Mouse (Mus musculus) CH12.LX (cell line): ENCODE results near the gene Rcn1. TPM values are rescaled to one million over a fixed set of nuclear protein-coding genes. Genes with fewer than 3 reads are reported as not detected.

ENCODE experiments used
- DNase-seq: peaks from one replicate; pipeline ENCODE4 v3.0.0-alpha.2; 2013; ENCODE audit errors: extremely low read depth
- H3K27ac ChIP-seq: 2 replicates; pipeline ENCODE4 v1.5.1; 2012; ENCODE audit warnings: low read depth, mild to moderate bottlenecking, control low read depth, moderate library complexity; ENCODE audit not compliant: insufficient read depth
- H3K27me3 ChIP-seq: replicated peaks from 2 replicates; pipeline ENCODE3; 2012; ENCODE audit warnings: inconsistent platforms
- H3K36me3 ChIP-seq, 2 experiments: replicated peaks in 1 of 2; 2 replicates each; pipeline versions ENCODE3 to v1.6.1; 2012; ENCODE audit warnings: inconsistent platforms in 1 of 2, low read length in 1 of 2, mild to moderate bottlenecking in 1 of 2, mixed read lengths in 1 of 2, moderate library complexity in 1 of 2; ENCODE audit not compliant: control insufficient read depth in 1 of 2, insufficient read depth in 1 of 2
- H3K4me1 ChIP-seq, 2 experiments: 2 replicates each; pipeline ENCODE4 v1.6.1; 2012; ENCODE audit warnings: inconsistent platforms in 1 of 2, moderate library complexity in 1 of 2; ENCODE audit not compliant: insufficient read depth in 2 of 2, control insufficient read depth in 1 of 2
- H3K4me2 ChIP-seq: 2 replicates; pipeline ENCODE4 v1.6.1; 2012; ENCODE audit warnings: low read depth, mild to moderate bottlenecking, control low read depth; ENCODE audit not compliant: poor library complexity, insufficient read depth, severe bottlenecking
- H3K4me3 ChIP-seq, 3 experiments: fragments of 150-350 bp in 1 of 3; sonication (generic) in 1 of 3; replicated peaks in 1 of 3; 2 replicates each; pipeline versions ENCODE3 to v1.5.1; 2011 to 2012; ENCODE audit warnings: low read depth in 2 of 3, low read length in 2 of 3, mild to moderate bottlenecking in 2 of 3, moderate library complexity in 2 of 3, control low read depth in 1 of 3, improper control_type of control experiment in 1 of 3, inconsistent platforms in 1 of 3, mixed read lengths in 1 of 3; ENCODE audit not compliant: poor library complexity in 1 of 3
- H3K79me2 ChIP-seq: replicated peaks from 2 replicates; pipeline ENCODE4 v1.6.1; 2012; ENCODE audit warnings: mild to moderate bottlenecking, moderate library complexity; ENCODE audit not compliant: control insufficient read depth, poor library complexity, insufficient read depth, severe bottlenecking; ENCODE audit errors: extremely low read depth
- H3K9ac ChIP-seq: 2 replicates; pipeline ENCODE4 v1.6.1; 2012; ENCODE audit warnings: low read depth, mild to moderate bottlenecking, control low read depth, moderate library complexity; ENCODE audit not compliant: insufficient read depth
- H3K9me3 ChIP-seq: replicated peaks from 2 replicates; pipeline ENCODE3; 2012; ENCODE audit warnings: low read length, inconsistent platforms, mixed read lengths
- BHLHE40 ChIP-seq: IDR thresholded peaks from 2 replicates; pipeline ENCODE4 v1.6.1; 2011; ENCODE audit warnings: mild to moderate bottlenecking, low read depth, low read length, improper control_type of control experiment
- CTCF ChIP-seq, 2 experiments: IDR thresholded peaks in 1 of 2; conservative IDR thresholded peaks in 1 of 2; 2 replicates each; pipeline ENCODE4 v1.5.1; 2011 to 2012; ENCODE audit warnings: low read depth in 2 of 2, low read length in 2 of 2, improper control_type of control experiment in 1 of 2, inconsistent platforms in 1 of 2, mild to moderate bottlenecking in 1 of 2, moderate library complexity in 1 of 2
- EP300 ChIP-seq: IDR thresholded peaks from 2 replicates; pipeline ENCODE4 v1.6.1; 2011; ENCODE audit warnings: low read length, improper control_type of control experiment
- ETS1 ChIP-seq: conservative IDR thresholded peaks from 2 replicates; pipeline ENCODE4 v1.6.1; 2012; ENCODE audit warnings: low read depth, mild to moderate bottlenecking, inconsistent platforms, low read length, improper control_type of control experiment, moderate library complexity
- JUND ChIP-seq: conservative IDR thresholded peaks from 2 replicates; pipeline ENCODE4 v1.6.1; 2011; ENCODE audit warnings: low read depth, low read length, improper control_type of control experiment
- MAX ChIP-seq: IDR thresholded peaks from 2 replicates; pipeline ENCODE4 v1.6.1; 2011; ENCODE audit warnings: low read length, improper control_type of control experiment
- MAZ ChIP-seq: IDR thresholded peaks from 2 replicates; pipeline ENCODE4 v1.6.1; 2012; ENCODE audit warnings: low read depth, mild to moderate bottlenecking, inconsistent platforms, low read length, improper control_type of control experiment, moderate library complexity
- NELFE ChIP-seq: IDR thresholded peaks from 2 replicates; pipeline ENCODE4 v1.6.1; 2011; ENCODE audit warnings: low read depth, low read length, improper control_type of control experiment
- PAX5 ChIP-seq: IDR thresholded peaks from 2 replicates; pipeline ENCODE4 v1.6.1; 2012; ENCODE audit warnings: low read length, inconsistent platforms, mixed read lengths
- RAD21 ChIP-seq: IDR thresholded peaks from 2 replicates; pipeline ENCODE4 v1.6.1; 2011; ENCODE audit warnings: low read depth, mild to moderate bottlenecking, low read length, improper control_type of control experiment, moderate library complexity
- TBP ChIP-seq: conservative IDR thresholded peaks from 2 replicates; pipeline ENCODE4 v1.6.1; 2011; ENCODE audit warnings: low read depth, low read length, improper control_type of control experiment
- USF2 ChIP-seq: conservative IDR thresholded peaks from 2 replicates; pipeline ENCODE4 v1.6.1; 2011; ENCODE audit warnings: low read depth, low read length, improper control_type of control experiment
- ZKSCAN1 ChIP-seq: IDR thresholded peaks from 2 replicates; pipeline ENCODE4 v1.6.1; 2012; ENCODE audit warnings: low read depth, inconsistent platforms, low read length, improper control_type of control experiment, borderline replicate concordance
- ZMIZ1 ChIP-seq: IDR thresholded peaks from 2 replicates; pipeline ENCODE4 v1.6.1; 2012; ENCODE audit warnings: low read depth, mild to moderate bottlenecking, inconsistent platforms, low read length, improper control_type of control experiment
- ZNF384 ChIP-seq: IDR thresholded peaks from 2 replicates; pipeline ENCODE4 v1.6.1; 2012; ENCODE audit warnings: low read depth, low read length, improper control_type of control experiment, inconsistent platforms
- dilution Hi-C: fragments of 300-500 bp; cut with MboI; formaldehyde crosslinking; loops from 2 replicates; pipeline ENCODE4 v1.14.3; 2020; ENCODE audit warnings: low sequenced_read_pairs; ENCODE audit not compliant: extremely low pct_unique_long_range_greater_than_20kb, extremely low pct_ligation_motif_present
- in situ Hi-C: fragments of 300-500 bp; cut with MboI; formaldehyde crosslinking; loops from 3 replicates; pipeline ENCODE4 v1.14.3; 2019; ENCODE audit warnings: low sequenced_read_pairs, low pct_ligation_motif_present, low pct_unique_long_range_greater_than_20kb, mixed read lengths
- polyA plus RNA-seq: library from polyadenylated mRNA; unstranded; fragments of >175 nt; gene quantifications from 2 replicates; pipeline ENCODE4 v1.2.1, GENCODE M21; 2012; ENCODE audit warnings: low read depth; ENCODE audit not compliant: insufficient read length
- total RNA-seq, 2 experiments: library from RNA; depleted of rRNA; stranded (reverse); fragments of 300-350 nt in 1 of 2; fragments of >200 nt in 1 of 2; gene quantifications; 2 replicates each; pipeline ENCODE4 v1.2.3; 2012 to 2014

The Rcn1 gene
- total and polyA plus RNA-seq, 3 experiments: 10.5 to 23.4 (median 22.8) TPM

DNA sequence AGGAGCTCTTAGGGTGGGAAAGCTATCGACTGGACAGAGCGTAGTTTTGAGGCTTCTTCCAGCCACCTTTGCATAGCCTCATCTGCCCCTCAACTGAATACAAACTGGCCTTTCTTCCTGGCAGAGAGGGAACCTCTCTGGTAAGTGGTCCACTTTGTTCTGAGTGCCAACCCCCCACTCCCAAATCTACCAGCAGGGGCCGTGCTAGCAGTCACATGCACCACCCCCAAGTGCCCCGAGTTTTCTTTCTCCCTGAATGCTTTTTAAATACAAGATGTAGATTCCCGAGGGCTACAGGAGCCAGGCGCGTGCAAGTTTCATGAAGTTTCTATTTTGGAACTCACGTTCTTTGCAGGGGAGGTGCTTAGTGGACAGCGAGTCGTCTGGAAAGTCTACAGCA is 33.8 kb upstream of the Rcn1 start:
- Histone ChIP-seq H3K9me3 (no peaks in the 10 kb centered on the region), H3K27me3 (no peaks in the 10 kb centered on the region), H3K36me3 (no peaks in the 10 kb centered on the region), H3K79me2 (no peaks in the 10 kb centered on the region), H3K9ac (no peak overlapping the region), H3K4me3 (no peak overlapping the region), H3K4me2 (peak overlapping the region; percentile 45; the same call in 1 of the 2 replicates), H3K27ac (no peak overlapping the region), H3K4me1 (no peaks in the 10 kb centered on the region)
- peak in 1 of 2 experiments; percentile 18; a peak in 1 of 4 replicates for TF ChIP-seq CTCF (conservative IDR thresholded peaks at IDR 0.05 in 1 of 2, IDR thresholded peaks at IDR 0.05 in 1 of 2; ENCODE audit: low read depth in 2 of 2, low read length in 2 of 2)
- TF ChIP-seq MAZ: no peak
- dilution Hi-C loops: no loop called here
- DNase-seq: no peak
- in situ Hi-C loops: no loop called here

DNA sequence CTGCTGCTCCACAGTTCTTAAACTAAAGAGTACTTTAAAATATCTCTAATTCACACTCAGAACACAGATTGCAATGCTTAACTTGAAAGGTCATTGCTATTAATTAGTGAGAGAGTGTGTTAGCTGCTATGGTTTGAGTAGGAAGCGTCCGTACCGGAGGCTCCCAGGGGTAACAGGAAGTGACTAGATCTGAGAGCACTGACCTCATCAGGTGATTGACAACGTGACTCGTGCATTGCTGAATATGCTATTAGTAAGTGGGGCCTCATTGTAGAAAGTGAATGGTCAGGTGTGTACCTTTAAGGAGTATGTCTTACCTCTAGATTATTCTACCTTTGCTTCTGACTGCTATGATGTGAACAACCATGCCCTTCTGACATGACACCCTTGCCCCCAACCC is 31.3 kb upstream of the Rcn1 start:
- DNase-seq: no peak
- H3K4me2 ChIP-seq: no peak overlapping the region
- H3K9ac ChIP-seq: no peak overlapping the region
- TF ChIP-seq RAD21 (no peak), BHLHE40 (peak; percentile 67)
- TF ChIP-seq, all 38 proteins: peak for 1
- no peaks in the 10 kb centered on the region for H3K36me3 ChIP-seq
- no peak overlapping the region for H3K27ac ChIP-seq
- in situ Hi-C loops: no loop called here
- no peak overlapping the region for H3K4me3 ChIP-seq
- H3K9me3 ChIP-seq: no peaks in the 10 kb centered on the region
- dilution Hi-C loops: no loop called here
- no peaks in the 10 kb centered on the region for H3K4me1 ChIP-seq
- H3K27me3 ChIP-seq: peaks cover 1% of the 10 kb centered on the region
- H3K79me2 ChIP-seq: no peaks in the 10 kb centered on the region

DNA sequence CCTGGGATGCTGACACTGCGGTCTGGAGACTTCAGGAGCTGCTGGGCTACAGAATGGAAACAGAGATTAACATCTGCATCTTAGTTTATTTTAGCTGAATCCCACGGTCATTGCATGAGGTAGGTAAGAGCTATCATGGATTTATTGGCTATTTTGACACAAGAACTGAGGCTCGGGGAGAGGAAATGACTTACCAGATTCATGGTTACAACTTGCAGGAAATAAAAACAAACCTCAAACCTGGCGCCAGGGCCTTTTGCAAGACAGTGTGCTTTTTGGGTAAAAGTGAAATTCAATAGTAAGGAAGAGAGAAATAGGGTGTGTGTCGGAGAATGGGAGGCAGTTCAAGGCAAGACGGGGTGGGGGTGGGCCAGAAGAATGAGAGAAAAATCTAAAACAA is 30.8 kb upstream of the Rcn1 start:
- Histone ChIP-seq H3K4me1 (no peaks in the 10 kb centered on the region), H3K4me2 (no peak overlapping the region), H3K9me3 (no peaks in the 10 kb centered on the region), H3K9ac (no peak overlapping the region), H3K4me3 (no peak overlapping the region), H3K27me3 (peaks cover 1% of the 10 kb centered on the region), H3K79me2 (no peaks in the 10 kb centered on the region), H3K27ac (no peak overlapping the region), H3K36me3 (no peaks in the 10 kb centered on the region)
- TF ChIP-seq RAD21 (no peak), JUND (no peak), USF2 (no peak), PAX5 (no peak), ETS1 (no peak), TBP (no peak), ZNF384 (no peak), ZKSCAN1 (no peak), MAX (no peak), EP300 (no peak), NELFE (no peak), ZMIZ1 (no peak)
- in situ Hi-C loops (loop anchor here (5.0 kb wide), 1 partner anchor 93 kb away; no protein-coding TSS in a partner anchor), dilution Hi-C loops (no loop called here)
- no peak for DNase-seq
